8 mouse cellular contexts compared by ENCODE assay signal in the genomic region with DNA sequence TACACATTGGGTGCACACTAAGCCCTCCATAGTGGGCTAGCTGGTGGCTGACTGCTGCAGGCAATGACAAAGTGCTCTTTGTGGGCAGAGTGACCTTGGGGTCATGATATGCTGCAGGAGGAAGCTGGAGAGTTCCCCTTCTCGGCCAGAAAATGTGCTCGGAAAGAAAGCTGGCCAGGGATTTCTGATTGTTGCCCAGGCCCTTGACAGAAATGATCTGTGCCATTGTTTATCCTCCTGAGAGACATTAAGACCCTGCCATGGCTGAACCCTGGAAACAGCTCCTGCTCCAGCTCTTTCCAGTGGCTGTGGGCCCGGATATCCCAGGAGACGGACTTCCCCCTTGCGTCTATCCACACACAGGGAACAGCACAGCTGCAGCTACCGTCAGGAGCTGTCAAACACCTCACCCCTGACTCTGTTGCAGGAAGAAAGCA. TPM values are rescaled to one million over a fixed set of nuclear protein-coding genes. Genes with fewer than 3 reads are reported as not detected.
A peak's percentile ranks its signal among the peaks of the same experiment; 100 is the strongest.
DNase-seq lines count a peak whose midpoint lies in the region; ATAC-seq and TF ChIP-seq lines count a peak whose summit lies in the region.

No protein-coding gene starts in this region.

- DNase-seq in spleen, adult 2 months (ENCODE audit: low read depth in 1 of 2, low spot score in 2 of 2): no peak
- DNase-seq in spleen, postnatal 10 days (ENCODE audit: low spot score in 2 of 2): no peak
- DNase-seq in hindbrain, embryonic 14.5 days (ENCODE audit: low spot score): no peak
- DNase-seq in liver, embryonic 14.5 days (ENCODE audit: low read depth in 3 of 3, low spot score in 3 of 3): no peak
- no peak for DNase-seq in gastrocnemius, postnatal 36 days
- no peak for DNase-seq in left cerebral cortex, postnatal 25 days (ENCODE audit: low spot score in 2 of 2)
- DNase-seq in thymus, adult 18-20 months: no peak

- H3K9me3 ChIP-seq in hindbrain, embryonic 14.5 days (ENCODE audit: control insufficient read depth, low read length): no peaks in the 10 kb centered on the region
- no peaks in the 10 kb centered on the region for H3K9me3 ChIP-seq in liver, embryonic 14.5 days (ENCODE audit: control insufficient read depth, low read length)

- no peak for TF ChIP-seq POLR2A in spleen, adult 2 months (IDR thresholded peaks at IDR 0.05; ENCODE audit: low read depth, low read length)
- no peak for TF ChIP-seq POLR2A in small intestine, adult 2 months (IDR thresholded peaks at IDR 0.05; ENCODE audit: low read depth, low read length)

- 0 out of 2 replicates have a peak overlapping the region, but pooled peaks have one; percentile 11 for H3K9ac ChIP-seq in hindbrain, embryonic 14.5 days
- no peak overlapping the region for H3K9ac ChIP-seq in liver, embryonic 14.5 days (replicated peaks)

- intact Hi-C loops in gastrocnemius, postnatal 36 days (cut with DNase I): no loop called here
- intact Hi-C loops in left cerebral cortex, postnatal 25 days (cut with DNase I): no loop called here

- 32% methylated on average over 6 of the region's 6 CpGs for WGBS in spleen, adult 2 months
- WGBS in hindbrain, embryonic 14.5 days: 10% methylated on average over 6 of the region's 6 CpGs
- 12% methylated on average over 6 of the region's 6 CpGs for WGBS in liver, embryonic 14.5 days (ENCODE audit: insufficient replicate concordance)
- 42% methylated on average over 6 of the region's 6 CpGs for WGBS in small intestine, adult 2 months

- ATAC-seq in hindbrain, embryonic 14.5 days (ENCODE audit: low FRiP score): peak; percentile 51; the same call in 1 of the 2 replicates
- peak; percentile 16; the same call in 1 of the 2 replicates for ATAC-seq in liver, embryonic 14.5 days (ENCODE audit: insufficient read depth)

- no peaks in the 10 kb centered on the region; the same call in 1 of the 2 replicates for H3K4me1 ChIP-seq in spleen, adult 2 months (ENCODE audit: control insufficient read depth, insufficient read depth, insufficient read length)
- H3K4me1 ChIP-seq in hindbrain, embryonic 14.5 days (replicated peaks; ENCODE audit: control insufficient read depth, insufficient read depth, low read length): peaks cover 34% of the 10 kb centered on the region
- peaks cover 0 to 3% of the 10 kb centered on the region in 2 experiments; a peak in 1 of 4 replicates for H3K4me1 ChIP-seq in liver, embryonic 14.5 days (replicated peaks; ENCODE audit: control insufficient read depth in 2 of 2, insufficient read depth in 2 of 2, low read length in 1 of 2)
- H3K4me1 ChIP-seq in small intestine, adult 2 months (ENCODE audit: control insufficient read depth, insufficient read depth, insufficient read length, low read length): no peaks in the 10 kb centered on the region; the same call in 1 of the 2 replicates

- no peaks in the 10 kb centered on the region for H3K36me3 ChIP-seq in spleen, adult 2 months (ENCODE audit: control insufficient read depth, insufficient read depth, low read length)
- H3K36me3 ChIP-seq in hindbrain, embryonic 14.5 days (replicated peaks; ENCODE audit: control insufficient read depth, insufficient read depth): peaks cover 100% of the 10 kb centered on the region
- no peaks in the 10 kb centered on the region for H3K36me3 ChIP-seq in liver, embryonic 14.5 days (replicated peaks; ENCODE audit: control insufficient read depth, insufficient read depth, low read depth)
- no peaks in the 10 kb centered on the region for H3K36me3 ChIP-seq in small intestine, adult 2 months (ENCODE audit: control insufficient read depth, insufficient read depth, low read length)

- H3K27me3 ChIP-seq in spleen, adult 2 months (ENCODE audit: control insufficient read depth, insufficient read depth, low read length): no peaks in the 10 kb centered on the region
- H3K27me3 ChIP-seq in hindbrain, embryonic 14.5 days (ENCODE audit: control insufficient read depth, insufficient read depth, low read length): no peaks in the 10 kb centered on the region
- H3K27me3 ChIP-seq in liver, embryonic 14.5 days (ENCODE audit: control insufficient read depth, insufficient read depth, low read length): peaks cover under 1% of the 10 kb centered on the region
- H3K27me3 ChIP-seq in small intestine, adult 2 months (ENCODE audit: control insufficient read depth, insufficient read depth, low read length): no peaks in the 10 kb centered on the region

- no peak for TF ChIP-seq EP300 in liver, embryonic 14.5 days (IDR thresholded peaks at IDR 0.05; ENCODE audit: low read depth)

- H3K4me3 ChIP-seq in spleen, adult 2 months (ENCODE audit: extremely low read depth, insufficient read depth, insufficient read length): no peak overlapping the region
- H3K4me3 ChIP-seq in hindbrain, embryonic 14.5 days (replicated peaks; ENCODE audit: low read length): no peak overlapping the region
- no peak overlapping the region for H3K4me3 ChIP-seq in liver, embryonic 14.5 days (ENCODE audit: insufficient read depth in 1 of 2, low read depth in 2 of 2, low read length in 2 of 2)
- no peak overlapping the region for H3K4me3 ChIP-seq in small intestine, adult 2 months (ENCODE audit: low read depth, low read length)

- TF ChIP-seq CTCF in spleen, adult 2 months (IDR thresholded peaks at IDR 0.05; ENCODE audit: extremely low read depth, insufficient read depth, insufficient read length, insufficient replicate concordance): no peak
- TF ChIP-seq CTCF in liver, embryonic 14.5 days (IDR thresholded peaks at IDR 0.05; ENCODE audit: low read depth): no peak
- TF ChIP-seq CTCF in small intestine, adult 2 months (IDR thresholded peaks at IDR 0.05; ENCODE audit: extremely low read depth, insufficient read length, insufficient replicate concordance, low read depth, low read length): no peak

- no peak overlapping the region for H3K4me2 ChIP-seq in hindbrain, embryonic 14.5 days (replicated peaks)
- H3K4me2 ChIP-seq in liver, embryonic 14.5 days (ENCODE audit: low read depth): no peak overlapping the region

- H3K27ac ChIP-seq in spleen, adult 2 months (ENCODE audit: insufficient read depth, low read length): peak overlapping the region; percentile 40
- H3K27ac ChIP-seq in hindbrain, embryonic 14.5 days: peak overlapping the region; percentile 43; the same call in 1 of the 2 replicates
- H3K27ac ChIP-seq in liver, embryonic 14.5 days: no peak overlapping the region
- H3K27ac ChIP-seq in small intestine, adult 2 months (ENCODE audit: insufficient read depth, low read depth, low read length): peak overlapping the region; percentile 4; the same call in 1 of the 2 replicates

RNA-seq across cellular contexts. Expression of a gene that starts 15.7 kb away (rescaled TPM):
- polyA plus RNA-seq in spleen, adult 2 months (2012; rRNA removed): 83.3 and 87.4 TPM in 2 replicates
- polyA plus RNA-seq in hindbrain, embryonic 14.5 days (2014; fragmentation: Nextera tagmentation; extraction: Ambion mirVana): 48.2 and 51.6 TPM in 2 replicates
- 34.1 and 41.9 TPM in 2 replicates for polyA plus RNA-seq in liver, embryonic 14.5 days (2012; rRNA removed)
- polyA plus RNA-seq in liver, embryonic 14.5 days (2014; fragmentation: Nextera tagmentation; extraction: Ambion mirVana): 55.2 and 60.7 TPM in 2 replicates
- polyA plus RNA-seq in small intestine, adult 2 months (2012; rRNA removed): 37.2 and 55.9 TPM in 2 replicates
- total RNA-seq in gastrocnemius, postnatal 36 days (2021): 10 to 100 TPM; 37.0 to 40.7 TPM
- 10 to 100 TPM; 54.2 to 60.3 TPM for total RNA-seq in left cerebral cortex, postnatal 25 days (2021)

RNA-seq across cellular contexts. Expression of a gene that starts 19.7 kb away (rescaled TPM):
- polyA plus RNA-seq in spleen, adult 2 months (2012; rRNA removed): 6.7 and 7.4 TPM in 2 replicates
- 21.1 and 23.2 TPM in 2 replicates for polyA plus RNA-seq in hindbrain, embryonic 14.5 days (2014; fragmentation: Nextera tagmentation; extraction: Ambion mirVana)
- 0.57 and 0.71 TPM in 2 replicates for polyA plus RNA-seq in liver, embryonic 14.5 days (2012; rRNA removed)
- polyA plus RNA-seq in liver, embryonic 14.5 days (2014; fragmentation: Nextera tagmentation; extraction: Ambion mirVana): 0.48 and 0.62 TPM in 2 replicates
- 2.9 and 5.2 TPM in 2 replicates for polyA plus RNA-seq in small intestine, adult 2 months (2012; rRNA removed)
- 1 to 10 TPM; 3.1 to 4.0 TPM for total RNA-seq in gastrocnemius, postnatal 36 days (2021)
- 10 to 100 TPM; 10.9 to 11.3 TPM for total RNA-seq in left cerebral cortex, postnatal 25 days (2021)

RNA-seq across cellular contexts. Expression of a gene that starts 23.6 kb away (rescaled TPM):
- polyA plus RNA-seq in spleen, adult 2 months (2012; rRNA removed): 282 and 451 TPM in 2 replicates
- 128 and 140 TPM in 2 replicates for polyA plus RNA-seq in hindbrain, embryonic 14.5 days (2014; fragmentation: Nextera tagmentation; extraction: Ambion mirVana)
- polyA plus RNA-seq in liver, embryonic 14.5 days (2012; rRNA removed): 149 and 197 TPM in 2 replicates
- polyA plus RNA-seq in liver, embryonic 14.5 days (2014; fragmentation: Nextera tagmentation; extraction: Ambion mirVana): 163 and 167 TPM in 2 replicates
- polyA plus RNA-seq in small intestine, adult 2 months (2012; rRNA removed): 400 and 599 TPM in 2 replicates
- 10 to 100 TPM; 64.6 to 74.8 TPM for total RNA-seq in gastrocnemius, postnatal 36 days (2021)
- total RNA-seq in left cerebral cortex, postnatal 25 days (2021): 100 to 1,000 TPM; 116 to 119 TPM

RNA-seq across cellular contexts. Expression of a gene that starts 30.6 kb away (rescaled TPM):
- 6.1 and 7.2 TPM in 2 replicates for polyA plus RNA-seq in spleen, adult 2 months (2012; rRNA removed)
- polyA plus RNA-seq in hindbrain, embryonic 14.5 days (2014; fragmentation: Nextera tagmentation; extraction: Ambion mirVana): 21.3 and 24.1 TPM in 2 replicates
- polyA plus RNA-seq in liver, embryonic 14.5 days (2012; rRNA removed): 6.5 and 7.0 TPM in 2 replicates
- polyA plus RNA-seq in liver, embryonic 14.5 days (2014; fragmentation: Nextera tagmentation; extraction: Ambion mirVana): 9.2 and 13.6 TPM in 2 replicates
- polyA plus RNA-seq in small intestine, adult 2 months (2012; rRNA removed): 2.5 and 2.7 TPM in 2 replicates
- total RNA-seq in gastrocnemius, postnatal 36 days (2021): 10 to 100 TPM in 1 of 2 experiments, 1 to 10 TPM in 1; 9.9 to 13.3 TPM
- total RNA-seq in left cerebral cortex, postnatal 25 days (2021): 10 to 100 TPM; 11.0 to 12.6 TPM

RNA-seq across cellular contexts. Expression of a gene that starts 31.4 kb away (rescaled TPM):
- 89.5 and 90.1 TPM in 2 replicates for polyA plus RNA-seq in spleen, adult 2 months (2012; rRNA removed)
- 206 and 220 TPM in 2 replicates for polyA plus RNA-seq in hindbrain, embryonic 14.5 days (2014; fragmentation: Nextera tagmentation; extraction: Ambion mirVana)
- 56.7 and 71.1 TPM in 2 replicates for polyA plus RNA-seq in liver, embryonic 14.5 days (2012; rRNA removed)
- 110 and 118 TPM in 2 replicates for polyA plus RNA-seq in liver, embryonic 14.5 days (2014; fragmentation: Nextera tagmentation; extraction: Ambion mirVana)
- 39.9 and 60.8 TPM in 2 replicates for polyA plus RNA-seq in small intestine, adult 2 months (2012; rRNA removed)
- total RNA-seq in gastrocnemius, postnatal 36 days (2021): 10 to 100 TPM; 44.3 to 45.6 TPM
- total RNA-seq in left cerebral cortex, postnatal 25 days (2021): 10 to 100 TPM; 75.7 to 77.6 TPM
